18 mouse cellular contexts compared by ENCODE assay signal in genomic region chr10:39594716-39595115, GRCm38 (mm10).
"Had no signal": no experiment of that assay in that cellular context is flagged by ENCODE, and none has a peak within 500 bp of the region (broad histone marks: within the 10 kb centered on the region; RNA-seq: fewer than 3 reads in every experiment).

No protein-coding gene starts in this region.

- H3K36me3 ChIP-seq: limb, embryonic 12.5 days; liver, embryonic 13.5 days; midbrain, embryonic 15.5 days; neural tube, embryonic 13.5 days had no signal

- H3K27ac ChIP-seq: limb, embryonic 12.5 days; liver, embryonic 13.5 days; macrophage; midbrain, embryonic 15.5 days; neural tube, embryonic 13.5 days had no signal

- H3K4me3 ChIP-seq: limb, embryonic 12.5 days; liver, embryonic 13.5 days; megakaryocyte, embryonic 14.5 days; midbrain, embryonic 15.5 days; neural tube, embryonic 13.5 days had no signal

- H3K4me2 ChIP-seq: limb, embryonic 12.5 days; liver, embryonic 13.5 days; midbrain, embryonic 11.5 days; midbrain, embryonic 15.5 days; neural tube, embryonic 13.5 days had no signal

- ATAC-seq: liver, postnatal 0 days; lung, postnatal 0 days; midbrain, embryonic 15.5 days had no signal

- H3K9ac ChIP-seq: limb, embryonic 12.5 days; liver, embryonic 13.5 days; liver, postnatal 0 days; midbrain, embryonic 15.5 days; neural tube, embryonic 13.5 days had no signal

- H3K9me3 ChIP-seq: midbrain, embryonic 15.5 days had no signal

- DNase-seq: kidney, adult 8-10 months; layer of hippocampus, adult 9-11 months; layer of hippocampus, postnatal 36 days; liver; liver, embryonic 13.5 days; liver, postnatal 0 days; retina, postnatal 1 day; right cerebral cortex, postnatal 4 days; spleen, adult 18-20 months; thymus, adult 18-20 months; thymus, postnatal 25 days had no signal

- H3K4me1 ChIP-seq: liver, embryonic 13.5 days had no signal

- H3K27me3 ChIP-seq: limb, embryonic 12.5 days; liver, embryonic 13.5 days; midbrain, embryonic 15.5 days; neural tube, embryonic 13.5 days had no signal
